Mouse (Mus musculus): ENCODE results near the gene Rap1gds1.

Gene Rap1gds1

GRCm38 (mm10) chr3:139048701-139049622 is 26.0 kb downstream of the Rap1gds1 start:
- DNase-seq = no peak

DNA sequence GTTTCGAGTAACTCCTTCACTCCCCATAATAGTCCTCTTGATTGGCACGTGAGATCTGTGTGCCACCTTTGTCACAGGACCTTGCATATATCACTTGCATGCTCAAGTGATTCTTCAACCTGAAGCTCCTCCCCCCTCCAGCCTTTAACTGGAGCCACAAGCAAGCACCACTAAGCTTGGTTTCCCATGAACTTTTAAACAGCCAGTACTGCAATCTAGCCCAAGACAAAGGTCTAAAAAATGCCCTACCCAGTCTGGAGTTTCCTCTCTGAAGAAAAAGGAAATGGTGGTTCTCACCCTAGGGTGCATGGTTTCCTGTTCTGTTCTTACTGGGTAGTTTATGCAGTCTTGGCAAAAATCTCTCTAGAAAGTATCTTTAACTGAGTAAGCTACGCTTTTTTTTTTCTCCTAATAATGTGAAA is 32.6 kb downstream of the Rap1gds1 start:
- DNase-seq = no peak

DNA sequence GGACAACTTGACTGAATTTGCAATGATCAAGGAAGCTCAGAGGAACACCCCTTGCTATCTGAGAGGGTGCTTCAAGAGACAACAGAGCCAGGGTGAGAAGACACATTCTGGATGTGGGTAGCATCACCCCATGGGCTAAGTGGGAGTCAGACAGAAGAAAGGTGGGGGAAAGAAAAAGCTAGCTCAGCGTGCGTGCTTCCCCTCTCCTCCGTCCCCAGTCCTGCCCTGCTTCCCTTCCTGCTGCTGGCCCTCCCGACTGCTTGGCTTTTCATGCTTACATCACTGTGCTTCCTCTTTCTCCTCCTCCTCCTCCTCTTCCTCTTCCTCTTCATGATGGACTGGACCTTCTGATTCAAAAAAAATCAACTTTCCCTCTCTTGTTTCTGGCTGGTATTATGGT is 33.1 kb downstream of the Rap1gds1 start:
- DNase-seq = no peak

GRCm38 (mm10) chr3:139037030-139037429 is 38.0 kb downstream of the Rap1gds1 start:
- no peak for DNase-seq

- DNase-seq = no peak
Measured at GRCm38 (mm10) chr3:139033179-139033578, 41.8 kb downstream of the Rap1gds1 start.

- no peak for DNase-seq
Measured at GRCm38 (mm10) chr3:139030644-139031227, 44.3 kb downstream of the Rap1gds1 start.

GRCm38 (mm10) chr3:139025077-139025476 is 49.9 kb downstream of the Rap1gds1 start:
- no peak for DNase-seq

- peak; percentile 94 to 97 for DNase-seq
Measured at GRCm38 (mm10) chr3:139023585-139023984, 51.4 kb downstream of the Rap1gds1 start.

- no peak for DNase-seq
Measured at GRCm38 (mm10) chr3:139012352-139012751, 62.6 kb downstream of the Rap1gds1 start.

DNA sequence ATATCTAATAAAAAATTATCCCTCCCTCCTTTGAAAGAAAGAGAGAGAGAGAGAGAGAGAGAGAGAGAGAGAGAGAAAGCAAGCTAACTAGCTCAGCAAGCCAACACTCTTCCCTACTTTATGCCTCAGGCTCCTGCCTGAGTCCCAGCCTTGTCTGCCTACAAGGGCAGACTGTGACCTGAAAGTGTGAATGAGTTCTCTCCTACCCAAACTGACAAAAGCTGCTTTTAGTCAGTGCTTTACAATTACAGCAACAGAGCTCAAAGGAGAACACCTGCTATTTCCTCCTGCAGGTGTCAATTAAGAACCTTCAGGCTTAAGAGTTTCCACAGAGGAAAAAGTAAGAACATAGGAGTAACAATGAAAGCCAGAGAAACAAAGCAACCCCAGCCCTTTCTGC is 69.3 kb downstream of the Rap1gds1 start:
- no peak for DNase-seq

DNA sequence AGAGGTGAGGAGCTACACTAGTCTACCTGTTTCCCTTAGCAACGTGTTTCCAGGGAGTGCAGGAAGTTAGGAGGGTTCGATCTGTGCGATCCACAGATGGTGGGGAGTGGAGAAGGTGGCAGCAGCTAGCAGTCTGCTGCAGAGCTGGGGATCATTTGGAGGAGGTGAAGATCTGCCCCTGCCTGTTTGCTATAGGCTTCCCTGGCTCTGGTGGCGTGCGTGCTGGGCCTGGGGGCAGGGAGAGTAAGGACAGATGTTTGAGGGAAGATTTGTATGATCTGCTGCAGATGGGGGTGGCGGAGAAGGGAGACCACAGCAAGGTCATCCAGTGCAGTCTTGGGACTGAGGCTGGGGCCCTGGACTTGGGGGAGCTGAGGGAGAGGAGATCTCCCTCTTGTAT is 72.2 kb downstream of the Rap1gds1 start:
- no peak for DNase-seq

- no peak for DNase-seq
Measured at GRCm38 (mm10) chr3:139000071-139000867, 74.7 kb downstream of the Rap1gds1 start.

DNA sequence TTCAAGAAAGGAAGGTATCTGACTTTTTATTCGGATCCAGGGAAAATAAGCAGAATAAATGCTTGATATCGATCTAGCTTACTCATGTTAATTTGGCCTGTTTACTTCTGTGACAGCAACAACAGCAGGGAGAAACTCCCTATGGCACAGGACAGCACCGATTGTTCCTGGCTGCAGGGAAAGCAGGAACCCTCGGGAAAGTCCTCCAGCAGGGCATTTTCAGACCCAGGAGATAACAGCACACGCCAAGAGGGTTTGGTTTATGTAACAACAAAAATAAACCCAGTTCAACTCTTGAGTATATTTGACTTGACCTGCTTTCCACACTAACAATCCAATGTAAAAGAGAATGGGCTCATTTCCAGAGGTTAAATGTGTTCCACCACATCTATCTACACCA is 81.5 kb downstream of the Rap1gds1 start:
- no peak for DNase-seq

GRCm38 (mm10) chr3:138991367-138991766 is 83.6 kb downstream of the Rap1gds1 start:
- DNase-seq = no peak

DNA sequence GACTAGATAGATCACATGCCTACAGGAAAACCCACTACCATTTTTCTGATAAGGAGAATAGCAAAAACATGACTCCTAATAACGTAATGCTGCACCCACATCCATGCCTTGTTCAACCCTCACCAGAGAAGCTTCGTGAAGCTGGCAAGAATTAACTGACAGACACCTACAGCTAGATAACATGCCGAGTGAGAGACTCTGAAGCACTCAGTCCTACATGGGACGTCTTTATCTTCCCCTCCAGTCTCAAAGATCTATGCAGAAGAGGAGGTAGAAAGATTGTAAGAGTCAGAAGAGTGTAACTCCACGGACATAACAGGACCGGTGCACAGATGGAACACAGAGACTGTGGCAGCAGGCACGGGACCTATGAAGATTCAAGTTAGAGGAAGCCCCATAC is 85.9 kb downstream of the Rap1gds1 start:
- no peak for DNase-seq

DNA sequence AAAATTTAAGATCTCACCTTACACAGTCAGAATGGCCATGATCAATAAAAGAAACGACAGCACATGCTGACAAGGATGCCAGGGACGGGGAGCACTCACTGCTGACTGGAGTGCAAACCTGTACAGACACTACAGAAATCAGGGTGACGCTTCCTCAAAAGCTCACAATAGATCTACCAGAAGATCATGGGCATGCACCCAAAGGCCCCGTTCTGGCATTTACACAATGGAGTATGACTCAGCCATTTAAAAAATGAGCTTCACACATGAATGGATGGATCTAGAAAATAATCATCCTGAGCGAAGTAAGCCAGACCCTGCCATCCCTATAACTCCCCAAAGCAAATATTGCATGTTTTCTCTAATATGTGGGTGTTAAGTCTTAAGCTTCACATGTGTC is 87.0 kb downstream of the Rap1gds1 start:
- DNase-seq = peak in 1 of 2 experiments; percentile 11

DNA sequence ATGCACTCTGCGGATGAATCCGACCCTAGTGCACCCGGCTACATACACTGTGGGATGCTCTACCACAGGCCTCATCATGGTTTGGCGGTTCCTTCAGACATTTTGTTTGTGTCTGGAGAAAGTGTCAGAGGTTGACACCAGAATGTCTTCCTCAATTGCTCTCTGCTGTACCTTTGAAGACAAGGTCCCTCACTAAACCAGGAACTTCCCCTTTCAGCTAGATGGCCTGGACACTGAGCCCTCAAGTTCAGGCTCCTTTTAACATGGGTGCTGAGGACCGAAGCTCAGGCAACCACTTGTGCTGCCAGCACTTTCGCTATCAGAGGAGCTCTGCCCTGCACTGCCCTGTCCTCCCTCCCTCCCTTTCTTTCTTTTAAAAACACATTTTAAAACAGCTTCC is 92.8 kb downstream of the Rap1gds1 start:
- DNase-seq = no peak

GRCm38 (mm10) chr3:138977413-138977812 is 97.6 kb downstream of the Rap1gds1 start:
- DNase-seq = no peak

DNA sequence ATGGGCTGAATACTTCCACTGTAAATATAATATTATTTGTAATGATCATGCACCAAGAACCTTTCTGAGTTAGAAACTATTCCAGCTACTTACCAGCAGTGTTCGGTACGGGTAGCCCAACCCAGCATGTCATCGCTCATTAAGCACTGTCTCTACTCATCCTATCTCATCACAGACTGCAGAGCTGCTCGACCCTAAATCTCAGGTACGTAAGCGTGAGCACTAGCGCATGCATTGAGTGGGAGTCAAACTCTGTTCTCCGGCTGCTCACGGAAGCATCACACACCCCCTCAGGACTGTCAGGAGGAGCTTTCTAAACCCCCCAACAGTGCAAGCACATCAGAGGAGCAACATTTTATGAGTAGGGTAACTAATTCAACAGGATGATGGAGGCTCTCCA is 107.4 kb downstream of the Rap1gds1 start:
- no peak for DNase-seq

- no peak for DNase-seq
Measured at GRCm38 (mm10) chr3:138958527-138958926, 116.5 kb downstream of the Rap1gds1 start.

DNA sequence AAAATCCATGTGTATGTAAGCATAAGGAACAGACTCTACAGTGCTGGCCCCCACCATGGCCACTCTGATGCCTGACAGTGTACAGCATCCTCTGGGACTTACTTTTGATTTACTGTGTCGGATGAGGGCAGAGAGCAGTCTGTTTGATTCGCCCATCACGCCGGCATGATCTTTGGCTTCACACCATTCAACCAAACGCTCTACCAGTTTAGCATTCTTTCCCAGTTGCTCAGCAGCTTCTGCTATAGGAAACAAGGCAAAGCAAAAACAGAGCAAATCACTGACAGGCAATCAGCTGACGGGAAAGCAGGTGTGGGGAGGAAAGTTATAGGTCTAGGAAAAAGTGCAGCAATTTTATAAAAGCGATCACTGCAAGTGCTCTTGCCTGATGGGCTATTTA is 119.8 kb downstream of the Rap1gds1 start:
- no peak for DNase-seq

- DNase-seq = no peak
Measured at GRCm38 (mm10) chr3:138949081-138949480, 125.9 kb downstream of the Rap1gds1 start.

- DNase-seq = peak in 1 of 2 experiments; percentile 10
Measured at GRCm38 (mm10) chr3:138945516-138945915, 129.5 kb downstream of the Rap1gds1 start.
